Mouse (Mus musculus) forebrain, embryonic 16.5 days (tissue): ENCODE results near the gene Vrtn. TPM values are rescaled to one million over a fixed set of nuclear protein-coding genes. Genes with fewer than 3 reads are reported as not detected.

Source experiments
- polyA plus RNA-seq: library from polyadenylated mRNA; unstranded; fragments of >200 nt; fragmentation: Nextera tagmentation; extraction: Ambion mirVana; gene quantifications from 2 replicates; pipeline ENCODE4 v1.2.1, GENCODE M21; 2015

Vrtn gene
- polyA plus RNA-seq, 1 experiment from 2014 or later = 0.18 TPM

Other genes starting within 250 kb of the Vrtn start
- gene Entpd5, start 232.0 kb upstream of the Vrtn start, polyA plus RNA-seq = 10.4 and 10.6 TPM in 2 replicates
- gene Bbof1, start 231.9 kb upstream of the Vrtn start, polyA plus RNA-seq = 4.5 and 5.0 TPM in 2 replicates
- gene Rnf113a2, start 223.8 kb upstream of the Vrtn start, polyA plus RNA-seq = 26.9 and 30.1 TPM in 2 replicates
- 33.3 and 39.9 TPM in 2 replicates for gene Aldh6a1, start 190.0 kb upstream of the Vrtn start, polyA plus RNA-seq
- 40.3 and 41.4 TPM in 2 replicates for gene Lin52, start 189.6 kb upstream of the Vrtn start, polyA plus RNA-seq
- 0.06 and 0.10 TPM in 2 replicates for gene Vsx2, start 71.3 kb upstream of the Vrtn start, polyA plus RNA-seq
- 10.1 and 15.5 TPM in 2 replicates for gene Abcd4, start 23.6 kb upstream of the Vrtn start, polyA plus RNA-seq
- gene Syndig1l, start 57.8 kb downstream of the Vrtn start, polyA plus RNA-seq = 3.4 and 4.2 TPM in 2 replicates
- 76.8 and 80.8 TPM in 2 replicates for gene Npc2, start 132.1 kb downstream of the Vrtn start, polyA plus RNA-seq
- gene Isca2, start 132.2 kb downstream of the Vrtn start, polyA plus RNA-seq = 108 and 141 TPM in 2 replicates
- 0.30 and 0.37 TPM in 2 replicates for gene Ltbp2, start 235.5 kb downstream of the Vrtn start, polyA plus RNA-seq